Mouse (Mus musculus): ENCODE results near the gene Gm1123. TPM values are rescaled to one million over a fixed set of nuclear protein-coding genes. Genes with fewer than 3 reads are reported as not detected.

The Gm1123 gene
- polyA plus RNA-seq, 1 experiment = 90.3 TPM

DNA sequence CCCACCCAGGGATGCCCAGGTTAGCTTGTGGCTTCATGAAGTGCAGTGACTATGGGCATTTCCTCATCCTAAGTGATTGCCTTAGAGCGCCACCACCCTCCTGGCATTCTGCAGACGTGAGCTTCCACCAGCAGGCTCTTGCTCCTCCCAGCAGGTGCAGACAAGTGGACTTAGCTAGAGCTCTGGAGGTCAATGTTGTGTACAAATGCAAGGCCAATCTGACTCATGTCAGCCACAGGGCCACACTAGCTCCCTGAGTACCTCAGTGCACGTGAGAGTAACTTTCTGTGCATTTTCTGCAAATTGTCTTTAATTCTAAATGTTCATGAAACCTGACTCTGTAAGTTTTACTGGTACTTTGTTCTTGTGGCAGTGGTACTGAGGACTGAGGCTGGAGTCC lies 19.2 kb downstream of the Gm1123 start:
- TF ChIP-seq POLR2A (IDR thresholded peaks at IDR 0.05; ENCODE audit: low read depth, low read length) = no peak
- TF ChIP-seq CTCF (IDR thresholded peaks at IDR 0.05; ENCODE audit: extremely low read depth, insufficient read length, insufficient replicate concordance, low read depth, low read length) = no peak
- H3K27me3 ChIP-seq (ENCODE audit: control insufficient read depth, insufficient read depth, low read length) = no peaks in the 10 kb centered on the region
- WGBS = 73% methylated on average over 3 of the region's 3 CpGs
- 0 out of 2 replicates have a peak, but pooled peaks cover 2% of the 10 kb centered on the region for H3K4me1 ChIP-seq (ENCODE audit: control insufficient read depth, insufficient read depth, insufficient read length, low read length)
- peaks cover 20% of the 10 kb centered on the region for H3K36me3 ChIP-seq (ENCODE audit: control insufficient read depth, insufficient read depth, low read length)
- H3K27ac ChIP-seq (ENCODE audit: insufficient read depth, low read depth, low read length) = no peak overlapping the region
- H3K4me3 ChIP-seq (ENCODE audit: low read depth, low read length) = no peak overlapping the region

DNA sequence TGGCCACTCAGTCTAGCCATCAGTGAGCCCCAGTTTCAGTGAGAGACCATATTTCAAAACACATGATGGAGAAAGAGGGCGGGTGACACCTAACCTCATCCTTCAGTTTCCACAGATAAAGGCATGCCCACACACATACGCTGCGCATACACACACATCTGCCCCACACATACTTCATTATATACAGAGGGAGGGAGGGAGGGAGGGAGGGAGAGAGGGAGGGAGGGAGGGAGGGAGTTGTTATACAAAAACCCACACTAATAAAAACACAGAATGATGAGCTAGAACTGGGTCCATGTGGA lies 25.7 kb downstream of the Gm1123 start:
- Histone ChIP-seq H3K27me3 (ENCODE audit: control insufficient read depth, insufficient read depth, low read length) (no peaks in the 10 kb centered on the region), H3K27ac (ENCODE audit: insufficient read depth, low read depth, low read length) (no peak overlapping the region), H3K4me1 (ENCODE audit: control insufficient read depth, insufficient read depth, insufficient read length, low read length) (peaks cover 2% of the 10 kb centered on the region; the same call in 1 of the 2 replicates), H3K36me3 (ENCODE audit: control insufficient read depth, insufficient read depth, low read length) (peaks cover 26% of the 10 kb centered on the region), H3K4me3 (ENCODE audit: low read depth, low read length) (peak overlapping the region; percentile 43)
- TF ChIP-seq CTCF (IDR thresholded peaks at IDR 0.05; ENCODE audit: extremely low read depth, insufficient read length, insufficient replicate concordance, low read depth, low read length) (no peak), POLR2A (IDR thresholded peaks at IDR 0.05; ENCODE audit: low read depth, low read length) (no peak)
- 92% methylated on average over 3 of the region's 3 CpGs for WGBS

DNA sequence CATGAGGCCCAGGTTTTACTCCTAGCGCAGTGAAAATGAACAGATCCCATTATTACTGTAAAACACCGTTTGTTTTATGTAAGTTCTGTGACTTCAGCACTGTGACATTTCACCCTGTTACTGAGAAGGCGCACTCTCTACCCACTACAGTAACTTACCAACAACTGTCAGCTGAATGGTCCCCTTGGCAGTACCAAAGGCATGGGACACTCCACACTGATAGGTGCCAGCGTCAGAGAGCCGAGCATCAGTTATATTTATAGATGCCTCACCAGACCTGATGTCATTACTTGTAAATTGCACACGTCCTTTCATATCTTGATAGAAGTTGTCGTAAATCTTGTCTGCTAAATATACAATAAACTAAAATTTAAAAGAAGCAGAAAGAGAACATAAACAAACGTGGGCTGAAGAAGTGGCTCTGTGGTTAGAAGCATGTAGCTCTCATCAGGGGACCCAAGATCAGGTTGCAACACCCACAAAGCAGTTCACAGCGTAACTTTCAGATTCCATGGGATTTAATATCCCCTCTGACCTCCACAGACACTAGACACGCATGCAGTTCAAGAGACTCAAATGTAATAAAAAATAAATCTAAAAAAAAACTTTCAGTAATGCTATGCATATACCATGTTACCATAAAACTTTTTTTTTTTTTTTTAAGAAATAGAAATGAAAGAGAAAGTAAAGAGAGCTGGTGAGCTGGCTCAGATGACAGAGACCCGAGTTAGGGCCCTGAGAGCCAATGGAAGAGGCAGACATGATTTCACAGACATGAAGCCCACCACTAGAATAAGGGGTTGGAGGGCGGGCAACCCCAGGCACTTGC lies 26.2 kb downstream of the Gm1123 start:
- no peak overlapping the region for H3K27ac ChIP-seq (ENCODE audit: insufficient read depth, low read depth, low read length)
- H3K27me3 ChIP-seq (ENCODE audit: control insufficient read depth, insufficient read depth, low read length) = no peaks in the 10 kb centered on the region
- H3K4me3 ChIP-seq (ENCODE audit: low read depth, low read length) = peak overlapping the region; percentile 43
- H3K4me1 ChIP-seq (ENCODE audit: control insufficient read depth, insufficient read depth, insufficient read length, low read length) = peaks cover 2% of the 10 kb centered on the region; the same call in 1 of the 2 replicates
- peaks cover 26% of the 10 kb centered on the region for H3K36me3 ChIP-seq (ENCODE audit: control insufficient read depth, insufficient read depth, low read length)
- WGBS = 69% methylated on average over 12 of the region's 12 CpGs
- TF ChIP-seq POLR2A (IDR thresholded peaks at IDR 0.05; ENCODE audit: low read depth, low read length) (no peak), CTCF (IDR thresholded peaks at IDR 0.05; ENCODE audit: extremely low read depth, insufficient read length, insufficient replicate concordance, low read depth, low read length) (no peak)

DNA sequence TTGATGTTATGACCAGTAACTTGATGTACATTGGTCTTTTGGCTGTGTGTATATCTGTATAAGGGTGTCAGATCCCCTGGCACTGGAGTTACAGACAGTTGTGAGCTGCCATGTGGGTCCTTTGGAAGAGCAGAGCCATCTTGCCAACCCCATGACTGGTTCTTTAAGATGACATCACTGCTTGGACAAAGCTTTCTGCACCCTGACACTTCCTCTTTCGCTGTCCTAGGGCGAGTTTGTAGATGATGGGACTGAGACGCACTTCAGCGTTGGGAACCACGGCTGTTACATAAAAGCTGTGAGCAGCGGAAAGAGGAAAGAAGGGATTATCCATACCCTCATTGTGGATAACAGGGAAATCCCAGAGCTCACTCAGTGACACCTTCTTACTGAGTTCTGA lies 34.2 kb downstream of the Gm1123 start:
- no peaks in the 10 kb centered on the region for H3K27me3 ChIP-seq (ENCODE audit: control insufficient read depth, insufficient read depth, low read length)
- no peak overlapping the region for H3K27ac ChIP-seq (ENCODE audit: insufficient read depth, low read depth, low read length)
- H3K4me1 ChIP-seq (ENCODE audit: control insufficient read depth, insufficient read depth, insufficient read length, low read length) = no peaks in the 10 kb centered on the region
- H3K36me3 ChIP-seq (ENCODE audit: control insufficient read depth, insufficient read depth, low read length) = peaks cover 43% of the 10 kb centered on the region
- no peak overlapping the region for H3K4me3 ChIP-seq (ENCODE audit: low read depth, low read length)
- WGBS = 85% methylated on average over 6 of the region's 6 CpGs
- no peak for TF ChIP-seq POLR2A (IDR thresholded peaks at IDR 0.05; ENCODE audit: low read depth, low read length)
- TF ChIP-seq CTCF (IDR thresholded peaks at IDR 0.05; ENCODE audit: extremely low read depth, insufficient read length, insufficient replicate concordance, low read depth, low read length) = no peak

DNA sequence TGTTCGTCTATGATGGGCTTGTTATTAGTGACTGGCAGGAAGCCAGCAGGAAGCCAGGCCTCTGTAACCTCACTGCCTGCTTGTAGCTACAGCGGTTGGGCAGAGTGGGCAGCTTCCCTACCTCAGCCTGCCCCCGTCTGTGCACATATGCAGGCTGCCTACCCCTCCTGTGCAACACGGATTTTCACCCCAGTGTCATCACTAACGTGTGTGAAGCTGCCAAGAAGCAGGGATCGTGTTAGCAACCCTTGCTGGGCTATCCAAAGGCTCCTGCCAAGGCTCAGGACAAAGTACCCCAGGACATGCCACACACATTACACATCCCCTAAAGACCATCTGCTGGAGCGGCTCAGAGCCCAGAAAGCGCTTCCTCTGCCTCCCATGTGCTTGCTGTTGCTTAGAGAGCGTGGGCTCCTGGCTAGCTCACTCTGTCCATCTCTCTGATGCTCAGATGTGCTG lies 35.6 kb downstream of the Gm1123 start:
- H3K27ac ChIP-seq (ENCODE audit: insufficient read depth, low read depth, low read length) = no peak overlapping the region
- no peak overlapping the region for H3K4me3 ChIP-seq (ENCODE audit: low read depth, low read length)
- no peaks in the 10 kb centered on the region for H3K27me3 ChIP-seq (ENCODE audit: control insufficient read depth, insufficient read depth, low read length)
- WGBS = 63% methylated on average over 9 of the region's 9 CpGs
- H3K36me3 ChIP-seq (ENCODE audit: control insufficient read depth, insufficient read depth, low read length) = peaks cover 34% of the 10 kb centered on the region
- TF ChIP-seq POLR2A (IDR thresholded peaks at IDR 0.05; ENCODE audit: low read depth, low read length) (no peak), CTCF (IDR thresholded peaks at IDR 0.05; ENCODE audit: extremely low read depth, insufficient read length, insufficient replicate concordance, low read depth, low read length) (no peak)
- H3K4me1 ChIP-seq (ENCODE audit: control insufficient read depth, insufficient read depth, insufficient read length, low read length) = no peaks in the 10 kb centered on the region

DNA sequence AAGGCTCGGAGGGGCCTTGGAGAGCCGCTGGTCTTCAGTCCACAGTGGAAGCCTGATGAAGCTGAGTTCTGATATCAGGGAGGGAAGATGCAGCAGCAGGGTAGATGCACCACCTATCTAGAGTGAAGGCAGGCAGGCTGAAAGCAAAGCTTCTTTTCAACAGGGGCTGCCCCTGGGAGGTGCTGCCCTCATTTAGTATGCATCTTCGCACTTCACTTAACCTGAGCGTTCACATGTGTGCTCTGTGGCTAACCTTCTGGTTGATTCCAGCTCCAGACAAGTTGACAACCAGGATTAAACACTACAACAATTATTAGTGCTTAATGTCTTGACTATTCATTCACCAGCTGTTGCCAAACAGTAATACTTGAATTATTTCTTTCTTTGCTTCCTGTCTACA lies 41.4 kb downstream of the Gm1123 start:
- peaks cover 15% of the 10 kb centered on the region for H3K36me3 ChIP-seq (ENCODE audit: control insufficient read depth, insufficient read depth, low read length)
- 89% methylated on average over 4 of the region's 4 CpGs for WGBS
- H3K27ac ChIP-seq (ENCODE audit: insufficient read depth, low read depth, low read length) = no peak overlapping the region
- TF ChIP-seq CTCF (IDR thresholded peaks at IDR 0.05; ENCODE audit: extremely low read depth, insufficient read length, insufficient replicate concordance, low read depth, low read length) = no peak
- TF ChIP-seq POLR2A (IDR thresholded peaks at IDR 0.05; ENCODE audit: low read depth, low read length) = no peak
- H3K27me3 ChIP-seq (ENCODE audit: control insufficient read depth, insufficient read depth, low read length) = no peaks in the 10 kb centered on the region
- no peaks in the 10 kb centered on the region for H3K4me1 ChIP-seq (ENCODE audit: control insufficient read depth, insufficient read depth, insufficient read length, low read length)
- H3K4me3 ChIP-seq (ENCODE audit: low read depth, low read length) = no peak overlapping the region

DNA sequence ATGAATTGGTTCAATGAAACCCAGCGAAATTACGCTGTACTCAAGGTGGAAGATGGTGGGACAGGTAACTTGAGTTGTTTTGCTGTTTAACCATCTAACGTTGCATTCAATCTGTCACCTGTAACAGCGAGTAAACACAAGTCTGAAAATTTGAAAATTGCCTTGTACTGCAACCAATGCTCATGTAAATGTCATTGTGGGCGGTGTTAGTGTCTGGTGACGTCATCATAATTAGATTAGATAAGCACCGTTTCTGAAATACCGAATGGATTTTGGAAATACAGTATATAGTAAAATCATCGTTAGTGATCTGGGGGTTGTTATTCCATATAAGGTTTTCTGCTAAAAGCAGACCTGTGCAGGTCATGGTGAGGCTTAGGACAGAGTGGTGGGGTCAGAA lies 48.4 kb downstream of the Gm1123 start:
- peaks cover 2% of the 10 kb centered on the region; the same call in 1 of the 2 replicates for H3K36me3 ChIP-seq (ENCODE audit: control insufficient read depth, insufficient read depth, low read length)
- 17% methylated on average over 9 of the region's 9 CpGs for WGBS
- no peak overlapping the region for H3K27ac ChIP-seq (ENCODE audit: insufficient read depth, low read depth, low read length)
- TF ChIP-seq CTCF (IDR thresholded peaks at IDR 0.05; ENCODE audit: extremely low read depth, insufficient read length, insufficient replicate concordance, low read depth, low read length) (no peak), POLR2A (IDR thresholded peaks at IDR 0.05; ENCODE audit: low read depth, low read length) (no peak)
- H3K4me1 ChIP-seq (ENCODE audit: control insufficient read depth, insufficient read depth, insufficient read length, low read length) = peaks cover 2% of the 10 kb centered on the region; the same call in 1 of the 2 replicates
- H3K27me3 ChIP-seq (ENCODE audit: control insufficient read depth, insufficient read depth, low read length) = peaks cover 4% of the 10 kb centered on the region; the same call in 1 of the 2 replicates
- H3K4me3 ChIP-seq (ENCODE audit: low read depth, low read length) = no peak overlapping the region
